Mouse (Mus musculus): ENCODE measurements at regions not wholly inside any gene's neighbourhood (a gene's known extent, or its start where the extent isn't known, plus 50 kb on each side); places are given as distances from the start of the nearest gene placed in this dataset.

GRCm38 (mm10) chr16:86881583-86881982 lies 472.4 kb upstream of the N6amt1 start:
- Histone ChIP-seq H3K4me2 (replicated peaks; ENCODE audit: low read depth, low read length, severe bottlenecking) (no peak overlapping the region), H3K4me3 (replicated peaks; ENCODE audit: low read length) (no peak overlapping the region), H3K9ac (ENCODE audit: low read depth, low read length, severe bottlenecking) (no peak overlapping the region), H3K27ac (replicated peaks; ENCODE audit: low read depth, low read length) (no peak overlapping the region), H3K4me1 (ENCODE audit: control insufficient read depth, insufficient read depth, low read length) (no peaks in the 10 kb centered on the region), H3K36me3 (ENCODE audit: control insufficient read depth, insufficient read depth, low read length) (no peaks in the 10 kb centered on the region), H3K9me3 (ENCODE audit: control insufficient read depth, low read length) (no peaks in the 10 kb centered on the region), H3K27me3 (ENCODE audit: control insufficient read depth, insufficient read depth, low read length) (no peaks in the 10 kb centered on the region)
- TF ChIP-seq POLR2A (IDR thresholded peaks at IDR 0.05; ENCODE audit: borderline replicate concordance, extremely low read depth, insufficient read depth, insufficient read length) = no peak
- no peak for ATAC-seq (ENCODE audit: low FRiP score, low read depth)
- peak; percentile 22 for DNase-seq (ENCODE audit: low spot score)
- WGBS = 52% methylated on average over 5 of the region's 5 CpGs

DNA sequence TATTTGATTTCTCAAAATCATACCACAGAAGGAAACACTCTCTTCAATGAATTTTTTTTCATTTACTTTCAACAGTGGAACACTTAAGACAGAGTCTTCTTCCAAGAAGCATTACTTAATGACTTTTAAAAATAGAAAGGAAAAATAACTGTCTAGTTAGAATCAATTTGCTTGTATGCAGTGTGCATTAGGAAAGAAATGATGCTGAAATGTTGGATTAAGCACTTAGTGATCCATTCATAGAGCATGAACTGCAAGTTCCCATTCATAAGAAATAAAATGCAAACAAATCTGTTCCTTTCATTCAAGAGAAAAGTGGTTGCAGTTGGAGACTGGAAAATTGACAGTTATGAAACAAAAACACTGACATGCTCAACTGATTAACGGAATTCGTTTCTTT lies 493.2 kb upstream of the N6amt1 start:
- H3K27me3 ChIP-seq (ENCODE audit: control insufficient read depth, insufficient read depth, low read length) = no peaks in the 10 kb centered on the region
- no peaks in the 10 kb centered on the region for H3K36me3 ChIP-seq (ENCODE audit: control insufficient read depth, insufficient read depth, low read length)
- DNase-seq (ENCODE audit: low spot score) (no peak), ATAC-seq (ENCODE audit: low FRiP score, low read depth) (no peak)
- no peak for TF ChIP-seq POLR2A (IDR thresholded peaks at IDR 0.05; ENCODE audit: borderline replicate concordance, extremely low read depth, insufficient read depth, insufficient read length)
- no peaks in the 10 kb centered on the region for H3K4me1 ChIP-seq (ENCODE audit: control insufficient read depth, insufficient read depth, low read length)
- no peak overlapping the region for H3K4me3 ChIP-seq (replicated peaks; ENCODE audit: low read length)
- no peak overlapping the region for H3K27ac ChIP-seq (replicated peaks; ENCODE audit: low read depth, low read length)
- WGBS = 75% methylated on average over 2 of the region's 2 CpGs
- H3K9me3 ChIP-seq (ENCODE audit: control insufficient read depth, low read length) = no peaks in the 10 kb centered on the region
- H3K9ac ChIP-seq (ENCODE audit: low read depth, low read length, severe bottlenecking) = no peak overlapping the region
- no peak overlapping the region for H3K4me2 ChIP-seq (replicated peaks; ENCODE audit: low read depth, low read length, severe bottlenecking)

GRCm38 (mm10) chr16:86855891-86856290 lies 498.1 kb upstream of the N6amt1 start:
- Histone ChIP-seq H3K36me3 (ENCODE audit: control insufficient read depth, insufficient read depth, low read length) (no peaks in the 10 kb centered on the region), H3K9ac (ENCODE audit: low read depth, low read length, severe bottlenecking) (no peak overlapping the region), H3K27me3 (ENCODE audit: control insufficient read depth, insufficient read depth, low read length) (no peaks in the 10 kb centered on the region), H3K4me2 (replicated peaks; ENCODE audit: low read depth, low read length, severe bottlenecking) (no peak overlapping the region), H3K4me3 (replicated peaks; ENCODE audit: low read length) (no peak overlapping the region), H3K9me3 (ENCODE audit: control insufficient read depth, low read length) (no peaks in the 10 kb centered on the region), H3K27ac (replicated peaks; ENCODE audit: low read depth, low read length) (no peak overlapping the region), H3K4me1 (ENCODE audit: control insufficient read depth, insufficient read depth, low read length) (no peaks in the 10 kb centered on the region)
- ATAC-seq (ENCODE audit: low FRiP score, low read depth) (no peak), DNase-seq (ENCODE audit: low spot score) (no peak)
- WGBS = 46% methylated on average over 2 of the region's 2 CpGs
- no peak for TF ChIP-seq POLR2A (IDR thresholded peaks at IDR 0.05; ENCODE audit: borderline replicate concordance, extremely low read depth, insufficient read depth, insufficient read length)

GRCm38 (mm10) chr16:86855312-86855711 lies 498.7 kb upstream of the N6amt1 start:
- 52% methylated on average over 4 of the region's 4 CpGs for WGBS
- TF ChIP-seq POLR2A (IDR thresholded peaks at IDR 0.05; ENCODE audit: borderline replicate concordance, extremely low read depth, insufficient read depth, insufficient read length) = no peak
- no peak overlapping the region for H3K4me3 ChIP-seq (replicated peaks; ENCODE audit: low read length)

DNA sequence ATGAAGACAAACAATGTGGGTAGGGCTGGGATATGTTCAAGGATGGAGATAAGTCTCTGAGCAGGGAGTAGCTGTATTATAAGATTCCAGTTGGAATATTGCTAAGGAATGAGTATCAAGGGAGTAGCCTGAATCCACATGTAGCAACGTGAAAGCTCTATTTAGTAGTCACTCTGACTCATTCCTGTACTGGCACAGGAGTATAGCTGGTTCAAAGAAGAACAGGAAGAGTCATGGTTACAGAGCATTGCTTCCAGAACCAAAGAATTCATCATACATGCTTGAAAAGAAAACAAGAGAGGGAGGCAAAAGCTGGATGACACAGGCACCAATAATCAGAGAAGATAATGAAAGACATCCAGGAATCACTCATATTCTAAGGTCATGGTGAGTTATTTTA lies 500.6 kb upstream of the N6amt1 start:
- H3K4me3 ChIP-seq (replicated peaks; ENCODE audit: low read length) = no peak overlapping the region
- DNase-seq (ENCODE audit: low spot score) (no peak), ATAC-seq (ENCODE audit: low FRiP score, low read depth) (no peak)
- H3K4me2 ChIP-seq (replicated peaks; ENCODE audit: low read depth, low read length, severe bottlenecking) = no peak overlapping the region
- H3K27me3 ChIP-seq (ENCODE audit: control insufficient read depth, insufficient read depth, low read length) = no peaks in the 10 kb centered on the region
- no peak overlapping the region for H3K9ac ChIP-seq (ENCODE audit: low read depth, low read length, severe bottlenecking)
- WGBS = 68% methylated on average over 1 of the region's 1 CpGs
- no peak overlapping the region for H3K27ac ChIP-seq (replicated peaks; ENCODE audit: low read depth, low read length)
- no peaks in the 10 kb centered on the region for H3K4me1 ChIP-seq (ENCODE audit: control insufficient read depth, insufficient read depth, low read length)
- H3K36me3 ChIP-seq (ENCODE audit: control insufficient read depth, insufficient read depth, low read length) = no peaks in the 10 kb centered on the region
- H3K9me3 ChIP-seq (ENCODE audit: control insufficient read depth, low read length) = no peaks in the 10 kb centered on the region
- no peak for TF ChIP-seq POLR2A (IDR thresholded peaks at IDR 0.05; ENCODE audit: borderline replicate concordance, extremely low read depth, insufficient read depth, insufficient read length)

More at GRCm38 (mm10) chr16:86855312-86855711, 498.7 kb upstream of the N6amt1 start:
- no peak overlapping the region for H3K4me2 ChIP-seq (replicated peaks; ENCODE audit: low read depth, low read length, severe bottlenecking)
- no peak overlapping the region for H3K27ac ChIP-seq (replicated peaks; ENCODE audit: low read depth, low read length)
- H3K9me3 ChIP-seq (ENCODE audit: control insufficient read depth, low read length) = no peaks in the 10 kb centered on the region
- H3K9ac ChIP-seq (ENCODE audit: low read depth, low read length, severe bottlenecking) = no peak overlapping the region
- ATAC-seq (ENCODE audit: low FRiP score, low read depth) (no peak), DNase-seq (ENCODE audit: low spot score) (no peak)
- H3K4me1 ChIP-seq (ENCODE audit: control insufficient read depth, insufficient read depth, low read length) = no peaks in the 10 kb centered on the region
- H3K36me3 ChIP-seq (ENCODE audit: control insufficient read depth, insufficient read depth, low read length) = no peaks in the 10 kb centered on the region
- no peaks in the 10 kb centered on the region for H3K27me3 ChIP-seq (ENCODE audit: control insufficient read depth, insufficient read depth, low read length)

Measured in limb, embryonic 14.5 days (tissue).